Mouse (Mus musculus) CD4-positive, CD25-positive, alpha-beta regulatory T cell, adult 4 months (primary cell): ENCODE data around the gene Oscp1. TPM values are rescaled to one million over a fixed set of nuclear protein-coding genes. Genes with fewer than 3 reads are reported as not detected.
"Not testable (repeated sequence)": the region's sequence is repeated elsewhere in the genome, so short reads cannot be mapped to it uniquely, and the experiment has no call there.

Experiments used
- ATAC-seq: one replicate; pipeline ENCODE4 v1.8.0; 2017
- polyA plus RNA-seq, 2 experiments: library from polyadenylated mRNA; unstranded; fragments of 100-300 nt; shearing (Covaris generic); gene quantifications; one replicate each; pipeline ENCODE4 v1.2.1; 2017

Gene Oscp1
- polyA plus RNA-seq, 2 experiments from 2014 or later = 0.70 TPM; not detected in 1

DNA sequence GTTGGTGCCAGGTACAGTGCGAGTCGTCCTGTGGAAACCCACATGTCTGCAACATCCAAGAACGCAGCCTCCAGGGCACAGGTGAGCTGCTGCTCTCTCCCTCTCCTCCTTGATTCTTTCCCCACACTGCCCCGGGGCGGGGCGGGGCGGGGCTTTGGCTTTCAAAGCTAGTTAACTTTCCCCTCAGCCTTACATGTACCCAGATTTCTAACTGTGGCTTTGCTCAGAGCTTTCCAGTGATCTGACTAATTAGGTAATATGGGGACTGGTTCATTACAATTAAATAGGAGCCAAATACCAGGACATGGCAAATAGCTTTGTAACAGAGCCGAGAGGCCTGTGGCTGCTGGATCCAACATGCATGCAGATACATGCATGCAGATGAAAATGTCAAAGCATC lies 26.0 kb downstream of the Oscp1 start:
- ATAC-seq = no peak

DNA sequence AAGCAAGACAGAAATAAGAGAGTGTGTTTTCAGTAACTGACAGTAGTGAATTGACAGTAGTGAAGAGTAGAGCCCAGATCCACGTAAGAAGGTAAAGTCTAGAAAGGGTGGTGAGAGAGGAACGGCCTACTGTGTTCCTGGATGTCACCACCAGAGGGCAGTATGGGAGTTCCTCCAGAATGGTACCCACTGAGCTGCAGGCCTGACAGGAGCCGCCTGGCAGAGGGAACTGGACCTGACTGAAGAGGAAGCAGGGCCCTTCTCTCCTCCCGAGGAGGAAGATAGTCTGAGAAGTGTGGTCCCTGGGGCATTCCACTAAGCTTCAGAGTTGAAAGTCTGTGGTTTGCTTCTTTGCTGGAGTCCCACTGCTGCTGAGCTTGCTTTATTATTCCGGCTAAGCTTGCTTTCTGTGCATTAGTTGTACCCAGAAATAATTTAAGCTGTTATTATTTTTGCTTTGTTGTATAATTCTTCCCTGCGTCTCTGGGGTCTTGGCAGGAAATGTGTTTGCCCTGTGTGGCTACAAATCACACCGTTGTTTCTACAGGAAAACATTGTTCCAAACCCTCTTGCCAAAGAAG lies 27.7 kb downstream of the Oscp1 start:
- ATAC-seq = peak; percentile 95

DNA sequence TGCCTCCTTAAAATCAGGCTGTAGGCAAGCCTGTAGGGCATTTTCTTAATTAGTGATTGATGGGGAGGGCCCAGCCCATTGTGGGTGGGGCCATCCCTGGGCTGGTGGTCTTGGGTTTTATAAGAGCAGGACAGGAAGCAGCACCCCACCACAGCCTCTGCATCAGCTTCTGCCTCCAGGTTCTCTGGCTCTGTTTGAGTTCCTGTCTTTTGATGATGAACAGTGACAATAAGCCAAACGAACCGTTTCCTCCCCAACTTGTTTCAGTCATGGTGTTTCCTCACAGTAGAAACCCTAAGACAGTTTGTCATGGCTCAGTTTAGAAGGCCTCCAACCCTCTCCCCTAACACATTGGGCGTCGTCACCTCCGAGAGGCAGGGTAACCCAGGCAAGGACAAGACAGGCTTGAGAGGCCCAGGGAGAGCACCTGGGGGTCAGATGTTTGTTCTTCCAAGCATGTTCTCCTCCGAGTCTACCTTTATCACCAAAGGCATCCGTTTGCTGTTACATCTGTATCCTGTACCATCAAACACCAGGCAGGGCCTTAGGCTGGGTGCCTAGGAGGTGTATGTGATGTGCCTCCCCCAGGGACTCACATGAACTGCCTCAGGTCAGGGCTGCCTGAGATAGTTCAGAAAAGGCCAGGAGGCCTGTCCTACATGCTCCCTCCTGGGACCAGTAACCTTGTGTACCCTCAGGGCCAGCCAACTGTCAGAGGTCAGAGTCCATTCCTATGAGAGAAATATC lies 31.9 kb downstream of the Oscp1 start:
- peak; percentile 60 for ATAC-seq

DNA sequence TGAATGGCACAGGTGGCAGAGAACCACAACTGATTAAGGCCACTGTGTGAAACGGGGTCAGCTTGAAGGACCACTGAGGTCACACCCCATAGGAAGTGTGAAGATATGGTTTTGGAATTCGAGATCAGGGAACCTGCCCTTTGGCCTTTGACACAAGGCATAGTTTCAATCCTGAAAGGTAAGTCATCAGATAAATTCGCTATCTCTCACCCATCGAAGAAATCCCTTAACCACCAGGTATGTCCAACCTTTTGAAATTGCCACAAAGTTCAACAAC lies 32.4 kb downstream of the Oscp1 start:
- ATAC-seq = no peak

DNA sequence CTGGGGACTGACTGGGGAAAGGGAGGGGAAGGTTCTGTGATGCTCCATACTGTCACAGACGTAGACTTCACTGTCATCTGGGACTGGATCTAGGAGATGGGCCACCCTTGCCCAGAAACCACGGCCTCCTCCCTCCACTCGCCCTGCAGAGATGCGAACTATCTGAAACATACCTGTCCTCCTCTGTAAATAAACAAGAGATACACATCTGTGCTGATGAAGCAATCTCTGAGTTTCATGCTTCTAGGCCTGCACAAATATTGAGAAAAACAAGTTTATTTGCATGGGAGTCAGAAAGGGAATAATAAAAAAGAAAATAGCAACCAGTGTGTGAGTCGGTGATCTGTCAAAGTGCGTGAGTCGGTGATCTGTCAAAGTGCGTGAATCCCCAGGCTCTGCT lies 33.5 kb downstream of the Oscp1 start:
- ATAC-seq = no peak

DNA sequence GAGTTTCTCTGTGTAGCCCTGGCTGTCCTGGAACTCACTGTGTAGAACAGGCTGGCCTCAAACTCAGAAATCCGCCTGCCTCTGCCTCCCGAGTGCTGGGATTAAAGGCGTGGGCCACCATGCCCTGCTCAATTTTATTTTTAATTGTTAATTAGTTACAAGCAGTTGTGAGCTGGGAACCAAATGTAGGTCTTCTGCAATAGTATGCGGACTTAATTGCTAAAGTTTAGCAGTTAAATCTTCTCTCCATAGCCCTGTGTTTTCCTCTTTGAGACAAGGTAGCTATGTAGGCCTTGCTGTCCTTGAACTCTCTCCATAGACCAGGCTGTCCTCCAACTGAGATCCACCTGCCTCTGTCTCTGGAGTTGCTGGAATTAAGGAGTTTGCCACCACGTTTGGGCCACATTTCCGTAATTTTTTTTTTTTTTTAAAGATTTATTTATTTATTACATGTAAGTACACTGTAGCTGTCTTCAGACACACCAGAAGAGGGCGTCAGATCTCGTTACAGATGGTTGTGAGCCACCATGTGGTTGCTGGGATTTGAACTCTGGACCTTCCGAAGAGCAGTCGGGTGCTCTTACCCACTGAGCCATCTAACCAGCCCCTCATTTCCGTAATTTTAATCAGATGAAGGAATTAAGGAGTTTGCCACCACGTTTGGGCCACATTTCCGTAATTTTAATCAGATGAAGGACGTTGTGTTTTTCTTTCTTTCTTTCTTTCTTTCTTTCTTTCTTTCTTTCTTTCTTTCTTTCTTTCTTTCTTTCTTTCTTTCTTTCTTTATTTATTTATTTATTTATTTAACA lies 37.5 kb downstream of the Oscp1 start:
- not testable (repeated sequence) for ATAC-seq

DNA sequence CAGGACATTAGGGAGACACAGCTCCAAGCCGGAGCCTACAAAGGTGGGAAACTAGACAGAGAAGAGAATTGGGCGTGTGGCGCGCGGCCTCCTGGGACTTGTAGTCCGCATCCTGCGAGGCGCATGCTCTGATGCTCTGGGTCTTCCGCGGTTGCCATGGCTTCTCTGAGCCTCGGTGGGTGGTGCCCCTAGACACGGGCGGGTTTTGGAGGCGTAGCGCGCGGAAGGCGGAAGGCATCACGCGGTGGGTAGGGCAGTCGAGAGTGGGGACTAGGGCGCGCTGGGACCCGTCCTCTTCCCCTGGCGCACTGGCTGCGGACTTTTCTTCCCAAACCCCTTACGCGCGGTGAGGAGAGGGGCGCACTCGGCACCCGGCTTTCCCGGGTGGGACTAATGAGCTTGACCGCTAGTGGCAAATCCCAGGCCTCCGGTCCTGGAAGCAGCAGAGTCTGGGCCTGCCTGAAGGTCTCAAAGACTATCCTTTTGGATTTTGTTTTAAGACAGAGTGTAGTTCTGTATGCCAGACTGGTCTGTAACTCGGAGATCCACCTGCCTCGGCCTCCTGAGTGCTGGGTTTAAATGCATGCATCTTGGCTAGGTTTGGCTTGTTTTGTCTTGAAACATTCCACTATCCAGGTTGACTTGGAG lies 38.2 kb downstream of the Oscp1 start, which contains the start of gene Lsm10:
Gene Lsm10 (plus strand): TSS at position 160 of the 648 bp plus-strand sequence.
- peak; percentile 100 for ATAC-seq

DNA sequence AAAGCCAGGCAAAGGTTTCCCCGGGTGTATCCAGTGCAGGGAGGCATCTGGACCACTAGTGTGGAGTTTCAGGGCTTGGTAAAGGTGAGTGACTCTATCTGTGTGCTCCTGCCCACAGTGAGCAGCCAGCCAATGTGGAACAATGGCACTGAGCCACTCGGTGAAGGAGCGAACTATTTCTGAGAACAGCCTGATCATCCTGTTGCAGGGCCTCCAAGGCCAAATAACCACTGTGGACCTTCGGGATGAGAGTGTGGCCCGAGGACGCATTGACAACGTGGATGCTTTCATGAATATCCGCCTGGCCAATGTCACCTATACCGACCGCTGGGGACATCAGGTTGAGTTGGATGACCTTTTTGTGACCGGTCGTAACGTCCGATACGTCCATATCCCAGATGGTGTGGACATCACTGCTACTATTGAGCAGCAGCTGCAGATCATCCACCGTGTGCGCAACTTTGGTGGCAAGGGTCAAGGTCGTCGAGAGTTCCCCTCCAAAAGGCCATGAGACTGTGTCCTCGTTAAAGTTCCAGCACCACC lies 39.4 kb downstream of the Oscp1 start:
- ATAC-seq = no peak

DNA sequence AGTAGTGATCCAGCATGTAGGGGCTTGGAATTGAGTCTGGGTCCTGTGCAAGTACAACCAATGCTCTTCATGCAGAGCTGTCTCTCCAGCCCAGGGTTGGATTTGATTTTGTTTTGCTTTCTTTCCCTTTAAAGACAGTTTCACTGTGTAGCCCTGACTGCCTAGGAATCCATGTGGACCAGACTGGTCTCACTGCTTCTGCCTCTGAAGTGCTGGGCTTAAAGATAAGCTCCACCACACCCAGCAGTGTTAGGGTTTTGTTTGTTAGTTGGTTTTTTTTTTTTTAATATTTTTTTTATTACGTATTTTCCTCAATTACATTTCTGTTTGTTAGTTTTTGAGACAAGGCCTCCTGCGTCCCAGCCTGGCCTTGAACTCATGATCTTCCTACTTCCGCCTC lies 41.0 kb downstream of the Oscp1 start:
- ATAC-seq = no peak

DNA sequence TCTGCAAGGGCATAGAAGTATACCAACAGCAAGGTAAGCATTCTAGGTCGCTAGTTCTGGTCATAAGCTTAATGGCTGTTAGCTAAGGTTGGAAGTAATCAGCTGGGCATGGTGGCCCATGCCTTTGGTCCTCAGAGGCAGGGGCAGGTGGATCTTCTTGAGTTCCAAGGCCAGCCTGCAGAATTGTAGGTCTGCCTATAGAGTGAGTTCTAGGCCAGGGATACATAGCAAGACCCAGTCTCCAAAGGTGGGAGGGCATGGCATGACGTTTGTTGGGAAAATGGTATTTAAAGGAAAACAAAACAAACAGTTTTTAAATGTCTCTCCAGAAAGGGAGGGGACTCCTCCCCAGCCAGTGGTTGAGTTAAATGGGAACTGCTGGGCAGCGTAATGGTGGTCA lies 42.4 kb downstream of the Oscp1 start:
- ATAC-seq = no peak

DNA sequence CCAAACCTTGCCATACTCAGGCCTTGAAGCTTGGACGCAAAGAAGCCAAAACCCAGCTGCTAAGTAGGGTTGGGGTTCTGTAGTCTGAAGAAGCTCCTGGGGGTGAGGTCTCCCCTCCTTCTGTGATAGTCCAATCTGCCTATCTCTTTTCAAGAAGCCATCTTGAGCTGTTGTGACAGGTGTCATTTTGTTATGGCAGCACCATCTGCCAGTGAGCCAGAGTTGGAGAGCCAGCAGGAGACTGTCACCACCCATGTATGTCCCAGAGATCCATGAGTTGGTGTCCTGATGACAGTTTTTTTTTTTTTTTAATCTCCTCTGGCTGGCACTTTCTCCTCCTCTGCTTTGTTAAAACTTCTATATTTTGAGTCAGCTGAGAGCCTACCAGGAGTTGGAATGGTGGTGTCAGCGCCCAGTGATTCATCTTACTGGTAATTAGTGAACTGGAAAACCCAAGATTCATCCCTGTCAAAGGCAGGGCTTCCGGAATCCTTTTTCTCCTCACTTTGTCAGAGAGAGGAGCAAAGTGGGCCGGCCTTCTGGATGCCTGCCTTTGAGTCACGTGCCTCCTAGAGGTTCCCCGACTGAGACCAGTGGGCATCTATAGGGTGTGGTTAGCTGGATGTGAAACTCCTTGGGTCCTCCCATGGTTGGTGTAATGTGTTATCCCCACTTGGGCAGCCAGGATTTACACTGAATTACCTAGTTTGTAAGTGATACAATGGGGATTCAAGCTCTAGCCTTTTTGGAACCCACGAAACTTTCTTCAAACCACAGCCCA lies 43.9 kb downstream of the Oscp1 start:
- ATAC-seq = no peak

DNA sequence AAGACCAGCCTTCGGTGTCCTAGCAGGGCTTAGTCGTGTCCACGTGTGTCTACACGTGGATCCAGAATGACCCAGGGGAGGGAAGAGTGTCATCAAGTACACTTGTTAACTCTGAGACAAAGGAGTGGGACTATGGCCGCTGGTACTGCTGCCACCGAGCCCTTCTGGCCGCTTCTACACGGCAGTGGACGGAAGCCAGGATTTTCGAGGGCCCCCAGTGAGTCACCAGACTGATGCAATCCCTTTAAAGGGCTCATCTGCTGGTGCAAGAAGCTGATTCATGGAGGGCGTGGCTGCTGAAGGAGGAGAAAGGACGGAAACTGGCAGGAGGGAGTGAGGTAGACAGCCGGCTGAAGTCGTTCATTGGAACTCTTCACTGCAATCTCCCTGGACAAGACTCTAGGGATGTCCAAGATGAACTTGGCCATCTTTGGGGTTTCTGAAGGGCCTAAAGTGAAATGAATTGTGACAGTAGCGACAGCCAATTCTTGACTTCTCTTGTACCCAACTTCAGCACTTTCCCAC lies 44.8 kb downstream of the Oscp1 start:
- ATAC-seq = peak; percentile 66

DNA sequence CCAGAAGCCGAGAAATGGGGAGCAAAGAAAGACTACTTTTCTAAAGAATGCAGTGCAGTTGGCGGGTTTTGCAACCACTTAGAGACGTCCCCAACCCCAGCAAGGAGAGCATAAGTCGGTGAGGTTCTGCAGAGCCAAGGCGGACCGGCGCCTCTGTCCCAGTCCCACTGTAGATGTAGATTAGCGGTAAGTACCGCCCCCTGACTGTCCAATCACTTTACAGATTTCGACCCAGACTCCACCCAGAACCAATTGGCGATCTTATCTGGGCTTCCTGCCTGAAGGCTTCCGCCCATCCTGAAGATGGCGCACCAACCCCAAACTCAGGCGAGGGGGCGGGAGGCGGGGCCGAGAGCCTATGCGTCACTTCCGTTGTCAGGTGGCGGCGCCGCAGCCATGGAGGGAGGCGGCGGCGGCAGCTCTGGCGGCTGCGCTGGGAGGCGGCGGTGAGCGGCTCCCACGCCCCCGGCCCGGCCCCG lies 45.3 kb downstream of the Oscp1 start, which contains the start of gene Stk40:
Gene Stk40 (plus strand): TSS at position 368 of the 479 bp plus-strand sequence.
- peak; percentile 95 for ATAC-seq

DNA sequence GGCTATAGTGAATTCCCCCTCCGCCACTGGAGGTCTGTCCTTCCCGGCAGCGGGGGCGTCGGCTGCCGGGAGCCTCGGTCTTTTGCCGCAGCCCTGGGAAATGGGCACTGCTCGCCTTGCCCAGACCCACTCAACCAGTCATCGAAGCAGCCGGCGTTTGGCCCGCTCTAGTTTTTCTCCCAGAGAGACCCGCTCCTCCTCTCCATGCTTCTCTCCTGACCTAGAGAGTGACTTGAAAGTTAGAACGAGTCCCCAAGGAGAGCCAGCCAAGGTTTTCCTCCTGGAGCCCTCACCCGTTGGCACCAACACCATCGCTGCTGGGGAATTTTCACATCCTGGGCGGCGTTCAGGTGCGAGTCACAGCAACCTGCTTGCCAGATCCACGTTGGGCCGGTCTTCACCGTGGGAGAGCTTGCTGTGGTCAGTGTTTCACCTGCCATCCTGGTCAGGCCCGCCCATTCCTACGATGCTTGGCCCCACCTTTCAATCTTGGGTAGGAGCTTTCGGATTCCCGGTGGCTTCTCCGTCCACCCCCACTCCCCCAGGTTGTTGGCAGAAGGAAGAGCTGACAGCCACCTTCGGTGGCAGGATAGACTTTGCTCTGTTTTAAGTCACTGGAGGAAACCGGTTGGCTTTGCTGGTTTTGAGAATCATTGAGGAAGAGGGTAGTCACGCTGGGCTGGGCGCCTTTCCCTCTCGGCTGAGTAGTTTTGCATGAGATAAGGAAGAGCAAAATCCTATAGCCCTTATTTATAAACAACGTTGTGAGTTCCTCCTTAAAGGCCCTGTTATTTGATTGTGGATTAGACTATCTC lies 46.1 kb downstream of the Oscp1 start:
- ATAC-seq = no peak

DNA sequence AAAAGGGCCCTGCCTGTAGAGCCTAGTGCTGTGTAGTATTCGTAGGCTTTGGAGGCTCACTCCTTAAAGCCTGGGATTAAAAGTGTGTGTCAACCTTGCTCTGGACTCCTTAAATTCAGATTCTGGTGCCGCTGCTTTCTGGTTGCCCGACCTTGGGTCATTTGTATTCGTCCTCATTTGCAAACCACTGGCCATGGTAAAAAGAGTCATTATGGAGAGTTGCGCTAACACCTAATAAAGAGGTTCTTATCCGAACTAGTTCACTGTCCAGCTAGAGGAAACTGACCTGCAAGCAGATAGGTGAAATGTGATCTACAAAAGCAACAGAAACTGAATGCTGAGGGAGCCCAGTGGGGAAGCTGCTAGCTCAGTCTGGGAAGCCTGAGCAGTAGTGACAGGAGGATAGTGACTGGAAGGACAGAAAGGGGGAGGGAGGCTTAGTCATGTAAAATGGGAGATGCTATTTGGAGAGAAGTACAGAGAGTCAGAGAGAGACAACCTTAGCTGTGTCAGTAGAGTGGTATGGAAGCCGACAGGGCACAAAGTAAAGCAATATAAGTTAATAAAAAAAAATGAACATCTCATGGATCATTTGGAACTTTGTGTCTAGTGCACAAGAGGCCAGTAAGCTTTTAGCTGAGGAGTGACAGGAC lies 46.9 kb downstream of the Oscp1 start:
- no peak for ATAC-seq

DNA sequence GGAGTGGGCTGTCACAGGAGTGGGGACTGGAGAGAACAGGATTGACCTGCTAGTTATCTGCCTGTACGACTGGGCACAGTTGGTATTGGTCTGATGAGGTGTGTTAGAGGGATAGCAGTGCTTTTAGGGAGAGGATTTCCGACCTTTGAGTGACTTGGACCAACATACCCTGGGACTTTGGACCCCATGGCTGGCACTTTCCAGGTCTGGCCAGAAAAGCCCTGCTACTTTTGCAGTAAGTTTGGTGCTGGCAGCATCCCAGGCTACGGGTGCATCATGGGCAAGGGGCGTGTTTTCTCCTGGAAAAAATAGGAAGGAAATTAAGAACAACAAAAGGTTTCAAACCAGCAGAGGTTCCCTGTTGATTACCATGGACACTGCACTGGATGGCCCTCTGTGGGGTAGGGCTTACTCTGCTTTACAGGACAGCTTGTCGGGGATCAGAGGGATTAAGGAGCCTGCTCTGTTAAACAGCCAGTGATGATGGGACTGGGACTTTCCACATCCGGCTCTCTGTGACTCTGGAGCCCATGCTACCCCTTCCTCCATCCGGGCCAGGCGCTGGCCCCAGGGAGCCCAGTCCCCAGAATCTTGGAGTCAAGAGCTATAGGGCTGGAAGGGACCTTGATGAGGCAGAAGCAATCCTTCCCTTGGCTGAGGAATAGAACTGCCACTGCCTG lies 49.8 kb downstream of the Oscp1 start:
- no peak for ATAC-seq

DNA sequence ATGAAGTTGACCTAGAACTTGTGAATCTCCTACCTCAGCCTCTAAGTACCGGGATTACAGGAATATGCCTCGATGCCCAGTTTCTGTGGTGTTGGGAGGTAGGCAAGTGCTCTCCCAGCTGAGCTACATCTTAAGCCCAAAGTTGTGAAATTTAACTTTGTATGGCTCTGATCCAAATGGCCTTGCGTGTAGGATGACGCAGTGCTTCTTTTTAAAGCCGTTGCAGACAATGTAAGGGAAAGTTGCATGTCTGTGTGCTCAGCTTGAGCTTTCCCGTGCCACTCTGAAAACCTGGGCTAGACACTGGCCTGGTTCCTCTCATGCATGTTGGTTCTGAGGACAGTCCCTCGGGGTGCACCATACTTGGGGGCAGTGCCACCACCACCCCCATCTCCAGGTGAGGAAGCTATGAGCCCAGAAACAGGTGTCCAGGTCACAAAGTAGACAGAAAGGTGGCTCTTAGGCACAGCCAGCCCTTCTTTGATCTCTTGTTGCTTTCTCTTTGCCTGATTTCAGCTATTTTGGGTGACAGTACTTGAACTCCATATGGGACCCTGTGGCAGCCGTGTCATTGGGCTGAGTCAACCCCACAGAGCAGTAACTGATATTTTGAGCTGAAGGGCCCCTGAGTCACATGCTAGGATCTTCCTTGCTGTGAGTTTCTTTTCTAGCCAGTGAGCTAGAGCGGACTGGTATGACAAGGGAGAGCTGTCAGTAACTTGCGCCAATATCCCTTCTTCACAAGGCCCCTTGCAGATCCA lies 51.4 kb downstream of the Oscp1 start:
- peak; percentile 40 for ATAC-seq

DNA sequence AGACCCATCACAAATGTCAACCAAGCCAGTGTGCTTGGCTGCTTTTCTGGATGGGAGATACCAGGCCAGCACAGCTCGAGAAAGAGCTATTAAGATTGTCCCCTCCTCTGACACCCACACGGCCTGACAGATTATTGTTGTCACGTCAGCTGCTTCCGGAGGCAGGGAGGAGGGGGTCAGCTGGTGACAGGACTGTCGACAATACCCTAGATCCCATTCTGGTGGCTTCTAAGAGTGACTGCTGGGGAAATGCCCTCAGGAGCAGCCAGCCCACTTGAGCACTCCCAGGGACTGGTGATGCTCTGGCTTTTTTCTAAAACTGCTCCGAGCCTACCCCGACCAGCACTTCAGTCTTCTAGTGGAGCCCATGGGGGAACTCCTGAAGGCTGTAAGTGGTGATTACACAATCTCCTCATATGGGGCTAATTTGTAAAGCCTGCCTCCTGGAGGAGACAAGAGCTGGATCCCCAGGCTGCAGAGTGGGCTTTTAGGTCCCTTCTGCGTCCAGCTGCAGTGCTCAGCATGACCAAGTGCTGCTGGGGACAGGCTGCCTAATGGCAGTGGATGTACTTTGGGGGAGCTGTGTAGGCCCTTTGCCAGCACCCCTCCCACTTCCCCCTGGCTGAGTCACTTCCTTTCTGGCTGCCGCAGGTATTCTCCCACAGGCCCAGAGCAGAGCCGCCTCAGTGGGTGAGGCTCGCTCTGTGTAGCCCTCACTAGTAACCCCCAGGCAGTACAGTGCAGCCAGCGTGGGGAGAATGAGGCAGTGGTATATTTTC lies 52.2 kb downstream of the Oscp1 start:
- peak; percentile 87 for ATAC-seq
